Comparison of ENCODE assay signal across 1 mouse cellular context in genomic region chr15:5134179-5134578, GRCm38 (mm10).
TF ChIP-seq lines count a peak whose summit lies in the region.

No protein-coding gene starts in this region.

TF ChIP-seq in ES-E14, 5 proteins besides CTCF, POLR2A, EP300 and RAD21:
- TF ChIP-seq ZNF384 (IDR thresholded peaks at IDR 0.05; ENCODE audit: low read depth, low read length) (no peak), ZC3H11A (IDR thresholded peaks at IDR 0.05; ENCODE audit: borderline replicate concordance, low read depth, low read length) (no peak), HCFC1 (IDR thresholded peaks at IDR 0.05; ENCODE audit: borderline replicate concordance, insufficient read depth, low read length) (no peak), MAFK (IDR thresholded peaks at IDR 0.05; ENCODE audit: insufficient read depth, low read depth, low read length) (no peak), CHD2 (IDR thresholded peaks at IDR 0.05; ENCODE audit: low read depth, low read length) (no peak)
TF ChIP-seq in ES-E14: peak in this region for 0.
